Mouse (Mus musculus) cerebellum, adult 2 months (tissue): ENCODE data around the gene Tmem181a.
"Not testable (repeated sequence)": the region's sequence is repeated elsewhere in the genome, so short reads cannot be mapped to it uniquely, and the experiment has no call there.

Source experiments
- CTCF ChIP-seq: fragments of 200-500 bp; IDR thresholded peaks from 2 replicates; pipeline ENCODE4 v1.5.1; 2011; ENCODE audit warnings: low read depth, mild to moderate bottlenecking, control low read depth, low read length, moderate library complexity, borderline replicate concordance; ENCODE audit not compliant: insufficient read depth
- POLR2A ChIP-seq: fragments of 200-500 bp; IDR thresholded peaks from 2 replicates; pipeline ENCODE4 v1.6.1; 2011; ENCODE audit warnings: low read length, control low read depth, borderline replicate concordance; ENCODE audit not compliant: insufficient read depth

DNA sequence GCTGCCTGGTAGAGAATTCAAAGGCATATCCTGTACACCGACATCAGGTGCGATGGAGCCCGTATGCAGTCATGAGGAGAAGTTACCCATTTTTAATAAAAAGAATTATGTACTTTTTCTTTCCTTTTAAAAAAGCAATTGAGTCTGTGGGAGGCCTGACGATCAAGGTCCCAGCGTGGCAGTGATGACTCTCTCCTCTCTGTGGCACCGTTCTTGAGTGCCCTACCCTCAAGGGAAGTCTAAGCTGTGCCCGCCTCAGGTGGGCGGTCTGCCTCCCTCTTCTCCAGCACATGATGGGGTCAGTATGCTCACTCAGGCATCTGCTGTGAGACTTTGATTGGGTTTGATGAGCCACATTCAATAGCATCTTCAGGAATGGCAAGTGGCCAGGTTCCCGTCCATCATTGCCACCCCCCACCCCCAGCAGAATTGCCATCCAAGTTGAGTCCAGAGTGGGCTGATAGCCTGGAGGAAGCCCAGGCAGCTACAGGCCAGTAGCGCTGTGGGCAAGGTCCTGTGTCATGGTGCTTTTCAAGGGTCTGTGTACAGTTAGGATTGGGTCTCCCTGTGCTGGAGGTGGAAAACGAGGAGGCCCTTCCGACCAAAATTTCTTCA is 49.1 kb downstream of the Tmem181a start:
- TF ChIP-seq POLR2A, CTCF: not testable (repeated sequence)
